Mouse (Mus musculus) megakaryocyte, embryonic 14.5 days (primary cell): ENCODE data around the gene Spdye4b.
"Not testable (repeated sequence)": the region's sequence is repeated elsewhere in the genome, so short reads cannot be mapped to it uniquely, and the experiment has no call there.

ENCODE experiments used
- FLI1 ChIP-seq: IDR thresholded peaks from 2 replicates; pipeline ENCODE4 v1.6.1; 2012; ENCODE audit warnings: low read length, inconsistent platforms, mixed read lengths
- GATA1 ChIP-seq: IDR thresholded peaks from 3 replicates; pipeline ENCODE4 v1.6.1; 2012; ENCODE audit warnings: mixed read lengths, low read length, inconsistent platforms, borderline replicate concordance

GRCm38 (mm10) chr5:143194747-143195146 lies 13.9 kb downstream of the Spdye4b start:
- TF ChIP-seq FLI1, GATA1: not testable (repeated sequence)
